Mouse (Mus musculus): Measurements from ENCODE around the gene Vmn2r7. TPM values are rescaled to one million over a fixed set of nuclear protein-coding genes. Genes with fewer than 3 reads are reported as not detected.
"Not testable (repeated sequence)": the region's sequence is repeated elsewhere in the genome, so short reads cannot be mapped to it uniquely, and the experiment has no call there.

Gene Vmn2r7
- polyA plus RNA-seq, 1 experiment from 2014 or later: not detected

DNA sequence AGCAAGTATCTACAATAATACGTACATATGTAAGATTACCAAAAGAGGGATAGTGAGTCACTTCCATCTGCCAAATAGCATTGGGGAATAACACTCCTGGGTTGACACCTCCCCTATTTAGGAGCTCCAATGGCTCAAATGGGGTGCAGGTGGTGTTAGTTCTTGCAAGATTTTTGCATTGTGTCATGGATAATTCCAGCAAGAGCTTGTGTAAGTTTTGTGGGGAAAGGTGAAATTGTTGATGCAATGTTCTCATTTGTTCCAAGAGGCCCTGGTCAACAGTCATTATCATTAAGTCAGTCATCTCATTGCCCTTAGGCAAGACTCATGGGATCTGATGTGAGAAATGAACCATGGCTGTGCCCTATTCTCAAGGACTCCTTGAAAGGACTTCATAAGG, 61.7 kb downstream of the Vmn2r7 start:
- H3K4me1 ChIP-seq (replicated peaks; ENCODE audit: control insufficient read depth, insufficient read depth, low read length): no peaks in the 10 kb centered on the region
- no peaks in the 10 kb centered on the region for H3K27me3 ChIP-seq (ENCODE audit: control insufficient read depth, insufficient read depth, low read length)
- no peak overlapping the region for H3K4me3 ChIP-seq (ENCODE audit: low read depth, low read length)
- no peak overlapping the region for H3K27ac ChIP-seq (ENCODE audit: low read depth, low read length)
- DNase-seq (ENCODE audit: low spot score) (no peak), ATAC-seq (ENCODE audit: low FRiP score) (no peak)
- H3K9ac ChIP-seq (ENCODE audit: low read depth, low read length): no peak overlapping the region
- no peak overlapping the region for H3K4me2 ChIP-seq (replicated peaks; ENCODE audit: low read depth, low read length)
- WGBS: 85% methylated on average over 1 of the region's 1 CpGs
- H3K36me3 ChIP-seq (ENCODE audit: control insufficient read depth, insufficient read depth, low read length): no peaks in the 10 kb centered on the region
- no peaks in the 10 kb centered on the region for H3K9me3 ChIP-seq (ENCODE audit: control insufficient read depth, low read length)

DNA sequence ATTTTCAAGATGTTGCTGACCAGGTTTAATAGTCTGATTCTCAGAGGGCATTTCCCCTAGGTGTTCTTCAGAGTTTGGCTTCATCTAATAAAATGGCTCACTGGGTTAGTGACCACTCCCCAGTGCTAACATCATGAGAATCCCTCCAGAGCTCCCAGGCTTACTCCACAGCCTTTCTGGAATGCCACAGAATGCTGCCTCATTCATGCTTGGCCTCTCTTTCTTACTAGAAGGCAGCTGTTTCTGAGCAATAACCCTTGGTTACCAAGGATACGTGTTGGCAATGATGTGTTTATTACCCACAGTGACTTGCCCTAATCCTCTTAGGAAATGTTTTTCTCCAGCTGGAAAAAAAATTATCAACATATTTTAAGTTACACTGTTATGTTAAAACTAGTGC, 72.4 kb downstream of the Vmn2r7 start:
- no peaks in the 10 kb centered on the region for H3K36me3 ChIP-seq (ENCODE audit: control insufficient read depth, insufficient read depth, low read length)
- no peaks in the 10 kb centered on the region for H3K4me1 ChIP-seq (replicated peaks; ENCODE audit: control insufficient read depth, insufficient read depth, low read length)
- no peak overlapping the region for H3K27ac ChIP-seq (ENCODE audit: low read depth, low read length)
- H3K9ac ChIP-seq (ENCODE audit: low read depth, low read length): no peak overlapping the region
- H3K27me3 ChIP-seq (ENCODE audit: control insufficient read depth, insufficient read depth, low read length): no peaks in the 10 kb centered on the region
- H3K4me2 ChIP-seq (replicated peaks; ENCODE audit: low read depth, low read length): no peak overlapping the region
- H3K4me3 ChIP-seq (ENCODE audit: low read depth, low read length): no peak overlapping the region
- WGBS: 80% methylated on average over 1 of the region's 1 CpGs
- DNase-seq (ENCODE audit: low spot score) (no peak), ATAC-seq (ENCODE audit: low FRiP score) (no peak)
- no peaks in the 10 kb centered on the region for H3K9me3 ChIP-seq (ENCODE audit: control insufficient read depth, low read length)

DNA sequence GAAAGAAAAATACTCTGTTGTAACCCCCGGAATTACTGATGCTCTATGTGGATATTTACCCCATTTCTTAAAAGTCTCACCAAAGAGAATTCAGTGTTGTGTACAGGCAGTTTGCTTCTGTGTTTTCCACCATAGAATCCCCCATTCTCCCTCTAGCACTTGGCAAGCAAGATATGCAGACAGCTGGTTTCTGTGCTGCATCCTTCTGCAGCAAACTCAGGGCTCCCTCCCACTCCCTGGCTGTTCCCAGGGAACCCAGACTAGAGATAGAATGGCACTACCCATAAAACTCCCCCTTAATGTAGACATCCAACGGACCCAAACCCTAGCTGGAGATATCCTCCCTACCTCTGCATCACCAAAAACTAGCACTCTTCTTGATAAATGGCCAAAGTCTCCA, 88.4 kb downstream of the Vmn2r7 start:
- DNase-seq (ENCODE audit: low spot score) (no peak), ATAC-seq (ENCODE audit: low FRiP score) (no peak)
- Histone ChIP-seq H3K27ac (ENCODE audit: low read depth, low read length) (no peak overlapping the region), H3K36me3 (ENCODE audit: control insufficient read depth, insufficient read depth, low read length) (no peaks in the 10 kb centered on the region), H3K9me3 (ENCODE audit: control insufficient read depth, low read length) (no peaks in the 10 kb centered on the region), H3K9ac (ENCODE audit: low read depth, low read length) (no peak overlapping the region), H3K4me1 (replicated peaks; ENCODE audit: control insufficient read depth, insufficient read depth, low read length) (no peaks in the 10 kb centered on the region), H3K27me3 (ENCODE audit: control insufficient read depth, insufficient read depth, low read length) (no peaks in the 10 kb centered on the region), H3K4me3 (ENCODE audit: low read depth, low read length) (no peak overlapping the region), H3K4me2 (replicated peaks; ENCODE audit: low read depth, low read length) (no peak overlapping the region)
- WGBS: 78% methylated on average over 2 of the region's 2 CpGs

DNA sequence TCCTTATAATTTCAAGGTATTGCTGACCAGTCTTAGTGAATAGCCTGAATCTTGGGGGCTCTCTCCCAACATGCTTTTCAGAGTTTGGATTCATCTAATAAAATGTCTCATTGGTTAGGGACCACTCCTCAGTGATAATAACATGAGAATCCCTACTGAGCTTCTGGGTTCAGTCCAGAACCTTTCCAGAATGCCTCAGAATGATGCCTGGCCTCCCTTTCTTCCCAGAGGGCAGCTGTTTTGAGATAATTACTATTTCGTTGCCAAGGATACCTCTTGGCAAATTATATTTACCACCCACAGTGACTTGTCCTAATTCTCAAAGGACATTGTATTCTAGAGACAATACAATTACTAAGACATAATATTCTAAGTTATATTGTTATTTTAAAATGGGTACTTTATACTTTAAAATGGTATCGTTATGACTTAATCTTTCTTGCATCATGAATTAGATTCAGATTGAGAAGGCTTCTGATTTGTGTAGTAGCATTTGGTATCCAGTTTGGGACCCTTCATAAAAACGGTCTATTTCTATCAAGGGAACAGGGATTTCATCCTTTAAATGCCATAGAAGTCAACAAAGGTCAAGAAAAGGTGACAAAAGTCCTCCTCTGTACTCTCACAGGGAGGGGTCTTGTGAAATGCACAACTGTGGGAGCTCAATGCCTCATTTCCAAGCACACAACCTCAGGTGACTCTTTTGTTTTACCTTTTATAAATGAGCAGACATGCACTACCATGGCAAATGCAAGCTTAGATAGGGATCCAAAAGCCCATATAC, 117.2 kb downstream of the Vmn2r7 start:
- not testable (repeated sequence) for DNase-seq (ENCODE audit: low spot score); H3K4me3 ChIP-seq (ENCODE audit: low read depth, low read length); H3K27ac ChIP-seq (ENCODE audit: low read depth, low read length); H3K9ac ChIP-seq (ENCODE audit: low read depth, low read length); H3K4me2 ChIP-seq (replicated peaks; ENCODE audit: low read depth, low read length); H3K27me3 ChIP-seq (ENCODE audit: control insufficient read depth, insufficient read depth, low read length); H3K4me1 ChIP-seq (replicated peaks; ENCODE audit: control insufficient read depth, insufficient read depth, low read length); H3K36me3 ChIP-seq (ENCODE audit: control insufficient read depth, insufficient read depth, low read length); ATAC-seq (ENCODE audit: low FRiP score); H3K9me3 ChIP-seq (ENCODE audit: control insufficient read depth, low read length)
- 83% methylated on average over 3 of the region's 3 CpGs for WGBS

DNA sequence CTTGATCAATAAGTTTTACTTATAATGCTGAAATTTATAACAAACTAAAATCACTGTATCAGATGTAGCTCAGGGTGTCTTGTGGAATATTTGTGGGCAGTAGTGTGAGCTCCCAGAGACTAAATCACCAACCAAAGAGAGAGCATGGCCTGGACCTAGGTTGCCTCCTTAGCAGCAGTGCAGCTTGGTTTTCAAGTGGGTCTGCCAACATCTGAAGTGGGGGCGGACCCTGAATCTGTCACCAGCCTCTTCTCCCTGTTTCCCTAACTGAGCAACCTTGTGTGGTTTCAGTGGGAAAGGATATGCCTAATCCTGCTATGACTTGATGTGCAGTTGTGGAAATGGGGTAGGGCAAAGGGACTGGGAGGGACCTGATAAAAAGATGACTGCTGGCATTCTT, 118.8 kb downstream of the Vmn2r7 start:
- not testable (repeated sequence) for ATAC-seq (ENCODE audit: low FRiP score); H3K36me3 ChIP-seq (ENCODE audit: control insufficient read depth, insufficient read depth, low read length); H3K27ac ChIP-seq (ENCODE audit: low read depth, low read length); H3K27me3 ChIP-seq (ENCODE audit: control insufficient read depth, insufficient read depth, low read length); H3K4me3 ChIP-seq (ENCODE audit: low read depth, low read length); H3K9ac ChIP-seq (ENCODE audit: low read depth, low read length); DNase-seq (ENCODE audit: low spot score); H3K4me1 ChIP-seq (replicated peaks; ENCODE audit: control insufficient read depth, insufficient read depth, low read length); H3K9me3 ChIP-seq (ENCODE audit: control insufficient read depth, low read length); H3K4me2 ChIP-seq (replicated peaks; ENCODE audit: low read depth, low read length)
- WGBS: 96% methylated on average over 1 of the region's 1 CpGs

DNA sequence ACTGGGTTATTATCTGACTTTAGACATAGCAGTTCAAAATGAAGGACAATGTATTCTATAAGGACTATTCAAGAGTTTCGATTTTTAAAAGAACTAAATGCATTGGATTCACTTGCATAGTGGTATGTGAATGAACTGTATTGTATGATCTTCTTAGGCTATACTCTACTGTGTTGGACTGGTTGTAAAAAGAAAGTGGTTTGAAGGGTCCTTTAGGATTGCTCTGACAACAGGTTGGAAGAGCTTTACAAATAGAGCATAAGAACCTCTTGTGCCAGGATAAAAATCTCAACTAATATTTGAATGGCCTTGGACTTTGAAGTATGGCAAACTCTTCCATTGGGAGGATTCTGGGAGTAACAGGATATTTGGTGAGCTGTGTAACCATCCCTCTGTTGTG, 168.5 kb downstream of the Vmn2r7 start:
- not testable (repeated sequence) for H3K4me1 ChIP-seq (replicated peaks; ENCODE audit: control insufficient read depth, insufficient read depth, low read length); H3K4me3 ChIP-seq (ENCODE audit: low read depth, low read length); H3K4me2 ChIP-seq (replicated peaks; ENCODE audit: low read depth, low read length); H3K36me3 ChIP-seq (ENCODE audit: control insufficient read depth, insufficient read depth, low read length); ATAC-seq (ENCODE audit: low FRiP score); H3K27ac ChIP-seq (ENCODE audit: low read depth, low read length); H3K27me3 ChIP-seq (ENCODE audit: control insufficient read depth, insufficient read depth, low read length); DNase-seq (ENCODE audit: low spot score); H3K9ac ChIP-seq (ENCODE audit: low read depth, low read length); H3K9me3 ChIP-seq (ENCODE audit: control insufficient read depth, low read length)
- WGBS: 90% methylated on average over 1 of the region's 1 CpGs

Measured in hindbrain, embryonic 11.5 days (tissue).